Mouse (Mus musculus): ENCODE measurements around the gene Eno3.
A peak's percentile ranks its signal among the peaks of the same experiment; 100 is the strongest.

Gene Eno3

GRCm38 (mm10) chr11:70657573-70657972, 571 bp downstream of the Eno3 start:
- DNase-seq (ENCODE audit: low spot score) = no peak

GRCm38 (mm10) chr11:70657991-70658390, 989 bp downstream of the Eno3 start:
- DNase-seq (ENCODE audit: low spot score) = no peak

- DNase-seq (ENCODE audit: low spot score) = no peak
Observed at GRCm38 (mm10) chr11:70658521-70658920, 1.5 kb downstream of the Eno3 start.

- DNase-seq (ENCODE audit: low spot score) = no peak
Observed at GRCm38 (mm10) chr11:70658942-70659341, 1.9 kb downstream of the Eno3 start.

- no peak for DNase-seq (ENCODE audit: low spot score)
Observed at GRCm38 (mm10) chr11:70660571-70660970, 3.6 kb downstream of the Eno3 start.

- no peak for DNase-seq (ENCODE audit: low spot score)
Observed at GRCm38 (mm10) chr11:70663101-70663500, 6.1 kb downstream of the Eno3 start.

GRCm38 (mm10) chr11:70663957-70664356, 7.0 kb downstream of the Eno3 start:
- DNase-seq (ENCODE audit: low spot score) = no peak

GRCm38 (mm10) chr11:70664741-70665140, 7.7 kb downstream of the Eno3 start:
- DNase-seq (ENCODE audit: low spot score) = no peak

GRCm38 (mm10) chr11:70666687-70667086, 9.7 kb downstream of the Eno3 start:
- no peak for DNase-seq (ENCODE audit: low spot score)

- no peak for DNase-seq (ENCODE audit: low spot score)
Observed at GRCm38 (mm10) chr11:70667271-70668150, 10.5 kb downstream of the Eno3 start.

GRCm38 (mm10) chr11:70668335-70668770, 11.4 kb downstream of the Eno3 start:
- peak; percentile 40 for DNase-seq (ENCODE audit: low spot score)

- DNase-seq (ENCODE audit: low spot score) = peak; percentile 90
Observed at GRCm38 (mm10) chr11:70668771-70669505, 11.9 kb downstream of the Eno3 start, which contains the start of gene Spag7. Gene Spag7 (minus strand): TSS chr11:70669416.

- peak; percentile 52 for DNase-seq (ENCODE audit: low spot score)
Observed at GRCm38 (mm10) chr11:70669582-70670345, 12.8 kb downstream of the Eno3 start.

GRCm38 (mm10) chr11:70670483-70670882, 13.5 kb downstream of the Eno3 start:
- no peak for DNase-seq (ENCODE audit: low spot score)

- DNase-seq (ENCODE audit: low spot score) = no peak
Observed at GRCm38 (mm10) chr11:70671333-70672047, 14.5 kb downstream of the Eno3 start.

GRCm38 (mm10) chr11:70674014-70674413, 17.0 kb downstream of the Eno3 start:
- no peak for DNase-seq (ENCODE audit: low spot score)

GRCm38 (mm10) chr11:70674501-70674900, 17.5 kb downstream of the Eno3 start:
- no peak for DNase-seq (ENCODE audit: low spot score)

GRCm38 (mm10) chr11:70678092-70678491, 21.1 kb downstream of the Eno3 start:
- DNase-seq (ENCODE audit: low spot score) = no peak

GRCm38 (mm10) chr11:70678576-70678975, 21.6 kb downstream of the Eno3 start:
- no peak for DNase-seq (ENCODE audit: low spot score)

GRCm38 (mm10) chr11:70679361-70679760, 22.4 kb downstream of the Eno3 start:
- DNase-seq (ENCODE audit: low spot score) = no peak

GRCm38 (mm10) chr11:70679894-70680293, 22.9 kb downstream of the Eno3 start:
- no peak for DNase-seq (ENCODE audit: low spot score)

- no peak for DNase-seq (ENCODE audit: low spot score)
Observed at GRCm38 (mm10) chr11:70681170-70681569, 24.2 kb downstream of the Eno3 start.

Data from ovary, postnatal 14 days (tissue).